8 mouse cellular contexts compared by ENCODE assay signal in the genomic region with DNA sequence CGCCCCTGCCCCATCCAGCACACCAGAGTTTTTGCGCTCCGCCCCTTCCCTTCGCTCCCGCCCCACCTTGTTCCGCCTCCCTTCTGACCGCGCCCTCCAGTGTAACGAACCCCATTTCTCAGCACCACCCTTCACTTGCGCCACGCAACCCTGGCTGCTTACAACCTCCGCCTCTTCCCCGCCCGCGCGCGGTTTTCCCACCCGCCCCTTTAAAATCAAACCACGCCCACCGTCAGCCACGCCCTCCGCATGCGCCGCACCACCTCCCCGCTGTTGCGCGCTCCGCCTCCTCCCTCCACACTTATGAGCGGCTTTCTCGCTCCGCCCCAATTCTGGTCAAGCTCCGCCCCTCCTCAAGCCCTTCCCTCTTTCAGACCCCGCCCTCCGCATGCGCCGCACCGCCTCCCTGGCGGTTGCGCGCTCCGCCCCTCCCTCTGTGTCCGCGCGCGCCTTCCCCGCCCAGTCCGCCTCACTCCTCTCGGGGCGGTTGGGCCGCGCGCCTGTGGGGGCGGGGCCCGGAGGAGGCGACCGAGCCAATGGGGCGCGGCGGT. TPM values are rescaled to one million over a fixed set of nuclear protein-coding genes. Genes with fewer than 3 reads are reported as not detected.
DNase-seq lines count a peak whose midpoint lies in the region; ATAC-seq and TF ChIP-seq lines count a peak whose summit lies in the region.

A gene (plus strand): TSS at position 476 of the 551 bp plus-strand sequence.

- peaks cover 24% of the 10 kb centered on the region for H3K79me3 ChIP-seq in C2C12 (ENCODE audit: low read depth)

- no peaks in the 10 kb centered on the region for H3K27me3 ChIP-seq in C2C12 (ENCODE audit: control insufficient read depth, insufficient read depth, insufficient read length)
- no peaks in the 10 kb centered on the region for H3K27me3 ChIP-seq in erythroblast, embryonic 14.5 days (ENCODE audit: control insufficient read depth)
- H3K27me3 ChIP-seq in heart, embryonic 11.5 days (ENCODE audit: control insufficient read depth, insufficient read depth, low read length) = no peaks in the 10 kb centered on the region
- H3K27me3 ChIP-seq in kidney, embryonic 16.5 days (ENCODE audit: insufficient read depth, low read length) = no peaks in the 10 kb centered on the region
- H3K27me3 ChIP-seq in liver, adult 2 months (ENCODE audit: control insufficient read depth, insufficient read depth, low read length) = no peaks in the 10 kb centered on the region
- no peaks in the 10 kb centered on the region for H3K27me3 ChIP-seq in myocyte (ENCODE audit: control insufficient read depth, insufficient read depth, insufficient read length)
- H3K27me3 ChIP-seq in splenic B cell, adult 2 months (ENCODE audit: control insufficient read depth, insufficient read depth, low read length, poor library complexity, severe bottlenecking) = no peaks in the 10 kb centered on the region

- H3K9ac ChIP-seq in heart, embryonic 11.5 days (ENCODE audit: low read depth, low read length) = peak within 1 kb of the TSS; percentile 84
- H3K9ac ChIP-seq in kidney, embryonic 16.5 days (replicated peaks; ENCODE audit: low read length) = peak within 1 kb of the TSS; percentile 90
- H3K9ac ChIP-seq in liver, adult 2 months (ENCODE audit: low read depth, low read length) = peak within 1 kb of the TSS; percentile 98

- H3K36me3 ChIP-seq in C2C12 (ENCODE audit: control insufficient read depth, insufficient read depth) (peaks cover 4% of the 10 kb centered on the region), myocyte (ENCODE audit: control insufficient read depth, insufficient read depth) (no peaks in the 10 kb centered on the region)
- peaks cover 23% of the 10 kb centered on the region for H3K36me3 ChIP-seq in erythroblast, embryonic 14.5 days (ENCODE audit: control insufficient read depth)
- H3K36me3 ChIP-seq in heart, embryonic 11.5 days (ENCODE audit: control insufficient read depth, insufficient read depth, low read length) = no peaks in the 10 kb centered on the region
- H3K36me3 ChIP-seq in kidney, embryonic 16.5 days (ENCODE audit: insufficient read depth, low read length) = peaks cover 8% of the 10 kb centered on the region; the same call in 1 of the 2 replicates
- no peaks in the 10 kb centered on the region; the same call in 1 of the 2 replicates for H3K36me3 ChIP-seq in liver, adult 2 months (ENCODE audit: control insufficient read depth, insufficient read depth, low read length)
- no peaks in the 10 kb centered on the region for H3K36me3 ChIP-seq in splenic B cell, adult 2 months (ENCODE audit: control insufficient read depth, insufficient read depth, low read length, poor library complexity, severe bottlenecking)

- peak within 1 kb of the TSS; percentile 71 for H3K27ac ChIP-seq in heart, embryonic 11.5 days (ENCODE audit: low read depth, low read length)
- peak within 1 kb of the TSS; percentile 31 for H3K27ac ChIP-seq in kidney, embryonic 16.5 days (ENCODE audit: low read length)
- H3K27ac ChIP-seq in liver, adult 2 months (replicated peaks; ENCODE audit: insufficient read depth, low read depth, low read length) = peak within 1 kb of the TSS; percentile 95

- peak within 1 kb of the TSS; percentile 90 for H3K4me2 ChIP-seq in heart, embryonic 11.5 days
- H3K4me2 ChIP-seq in kidney, embryonic 16.5 days (replicated peaks; ENCODE audit: low read depth, low read length) = peak within 1 kb of the TSS; percentile 77
- H3K4me2 ChIP-seq in myocyte (ENCODE audit: low read depth) = peak within 1 kb of the TSS; percentile 91

- H3K4me1 ChIP-seq in erythroblast, embryonic 14.5 days (ENCODE audit: control insufficient read depth) = peaks cover 40% of the 10 kb centered on the region
- peaks cover 3% of the 10 kb centered on the region; the same call in 1 of the 2 replicates for H3K4me1 ChIP-seq in heart, embryonic 11.5 days (ENCODE audit: control insufficient read depth, insufficient read depth, low read length)
- peaks cover 9% of the 10 kb centered on the region; the same call in 1 of the 2 replicates for H3K4me1 ChIP-seq in kidney, embryonic 16.5 days (ENCODE audit: insufficient read depth, low read length)
- H3K4me1 ChIP-seq in liver, adult 2 months (ENCODE audit: control insufficient read depth, insufficient read depth, low read length) = peaks cover 3% of the 10 kb centered on the region; the same call in 1 of the 2 replicates

- peak within 1 kb of the TSS; percentile 60 for H3K4me3 ChIP-seq in C2C12 (ENCODE audit: insufficient read depth, poor library complexity, severe bottlenecking)
- H3K4me3 ChIP-seq in erythroblast, embryonic 14.5 days (replicated peaks) = peak within 1 kb of the TSS; percentile 93
- peak within 1 kb of the TSS; percentile 90 for H3K4me3 ChIP-seq in heart, embryonic 11.5 days (ENCODE audit: low read depth, low read length)
- H3K4me3 ChIP-seq in kidney, embryonic 16.5 days (ENCODE audit: low read length) = peak within 1 kb of the TSS; percentile 64
- H3K4me3 ChIP-seq in liver, adult 2 months (ENCODE audit: insufficient read depth, low read depth, low read length) = peak within 1 kb of the TSS; percentile 99
- H3K4me3 ChIP-seq in myocyte = peak within 1 kb of the TSS; percentile 46

- TF ChIP-seq CTCF in C2C12 (IDR thresholded peaks at IDR 0.05; ENCODE audit: control insufficient read depth, insufficient read depth, insufficient read length) = no peak
- TF ChIP-seq CTCF in brain, embryonic 14.5 days (IDR thresholded peaks at IDR 0.05; ENCODE audit: borderline replicate concordance, extremely low read depth, insufficient read depth, insufficient read length) = no peak
- TF ChIP-seq CTCF in liver, adult 2 months (IDR thresholded peaks at IDR 0.05; ENCODE audit: low read depth, low read length) = no peak

- H3K9me3 ChIP-seq in erythroblast, embryonic 14.5 days (ENCODE audit: control insufficient read depth, low read length) = no peaks in the 10 kb centered on the region
- H3K9me3 ChIP-seq in heart, embryonic 11.5 days (replicated peaks; ENCODE audit: control insufficient read depth, low read length) = no peaks in the 10 kb centered on the region
- no peaks in the 10 kb centered on the region for H3K9me3 ChIP-seq in kidney, embryonic 16.5 days (ENCODE audit: low read length)

- peaks cover 43% of the 10 kb centered on the region for H3K79me2 ChIP-seq in C2C12 (ENCODE audit: control insufficient read depth, insufficient read depth)
- H3K79me2 ChIP-seq in liver, adult 2 months (ENCODE audit: control insufficient read depth, insufficient read depth, low read length) = peaks cover 11% of the 10 kb centered on the region; the same call in 1 of the 2 replicates
- H3K79me2 ChIP-seq in myocyte (ENCODE audit: control insufficient read depth, insufficient read depth) = peaks cover 39% of the 10 kb centered on the region

- 1% methylated on average over 57 of the region's 59 CpGs for WGBS in heart, embryonic 11.5 days (ENCODE audit: insufficient replicate concordance)
- WGBS in kidney, embryonic 16.5 days = under 1% methylated on average over 36 of the region's 59 CpGs
- WGBS in liver, adult 2 months = under 1% methylated on average over 59 of the region's 59 CpGs

- H3ac ChIP-seq in C2C12 (ENCODE audit: control insufficient read depth, insufficient read length, low read depth) (peak within 1 kb of the TSS; percentile 52), myocyte (ENCODE audit: control insufficient read depth, insufficient read length) (peak within 1 kb of the TSS; percentile 94)

- DNase-seq in brain, embryonic 14.5 days (ENCODE audit: low read depth) = peak; percentile 100
- DNase-seq in liver, adult 2 months (ENCODE audit: extremely low read depth, low read depth, low spot score) = peak; percentile 97
- peak; percentile 100 for DNase-seq in splenic B cell, adult 2 months (ENCODE audit: low read depth, low spot score)

- peak; percentile 97 for ATAC-seq in heart, embryonic 11.5 days (replicated peaks; ENCODE audit: insufficient number of reproducible peaks, low FRiP score, low TSS enrichment)
- peak; percentile 98 for ATAC-seq in kidney, embryonic 16.5 days (ENCODE audit: low FRiP score, low TSS enrichment)

- no peak for TF ChIP-seq POLR2A in brain, embryonic 14.5 days (IDR thresholded peaks at IDR 0.05; ENCODE audit: borderline replicate concordance, extremely low read depth, insufficient read depth, insufficient read length, poor library complexity, severe bottlenecking)
- TF ChIP-seq POLR2A in liver, adult 2 months (IDR thresholded peaks at IDR 0.05; ENCODE audit: extremely low read depth, insufficient read depth, low read length) = no peak
- TF ChIP-seq POLR2A in myocyte (IDR thresholded peaks at IDR 0.05; ENCODE audit: insufficient read length, low read depth) = peak; percentile 3

TF ChIP-seq in C2C12, 6 proteins besides CTCF, POLR2A, EP300 and RAD21:
- TF ChIP-seq MYOD1 (IDR thresholded peaks at IDR 0.05; ENCODE audit: control insufficient read depth, insufficient read length, low read depth) (no peak), MAX (IDR thresholded peaks at IDR 0.05) (peak; percentile 28)

TF ChIP-seq in myocyte, 11 proteins besides CTCF, POLR2A, EP300 and RAD21:
- peak; percentile 3 for TF ChIP-seq E2F4 (IDR thresholded peaks at IDR 0.05; ENCODE audit: insufficient read depth)
- no peak for TF ChIP-seq REST (IDR thresholded peaks at IDR 0.05; ENCODE audit: insufficient read depth, insufficient read length)
TF ChIP-seq in myocyte: peak in this region for 1.

RNA-seq across cellular contexts. Expression of the gene that starts here (rescaled TPM):
- 16.5 TPM for polyA plus RNA-seq in C2C12 (2012; fragmentation: generic; extraction: Trizol)
- 40.5 and 51.2 TPM in 2 replicates for polyA plus RNA-seq in brain, embryonic 14.5 days (2012; rRNA removed)
- polyA plus RNA-seq in erythroblast, embryonic 14.5 days (2012) = 0.92 and 1.9 TPM in 2 replicates
- polyA plus RNA-seq in heart, embryonic 11.5 days (2014; fragmentation: Nextera tagmentation; extraction: Ambion mirVana) = 16.3 and 16.7 TPM in 2 replicates
- polyA plus RNA-seq in kidney, embryonic 16.5 days (2015; fragmentation: Nextera tagmentation; extraction: Ambion mirVana) = 20.4 and 22.3 TPM in 2 replicates
- total RNA-seq in liver, adult 2 months (2014; rRNA removed) = 20.3 and 24.3 TPM in 2 replicates
- polyA plus RNA-seq in liver, adult 2 months (2012; rRNA removed) = 14.4 and 14.6 TPM in 2 replicates
- polyA plus RNA-seq in myocyte (2012; fragmentation: generic; extraction: Trizol) = 13.2 TPM

Comparison
In these comparisons a context has a peak if more than half of its experiments do, and no peak if none do; other contexts are left out.
1. Peak in every context shown above with its lines: DNase-seq, ATAC-seq, H3K4me3 ChIP-seq and H3K27ac ChIP-seq.
2. H3K4me3 ChIP-seq: peak in every context shown above with its lines; median percentile 99 in liver, adult 2 months; 93 in erythroblast, embryonic 14.5 days; 90 in heart, embryonic 11.5 days; 64 in kidney, embryonic 16.5 days; 60 in C2C12; 46 in myocyte.
3. H3K27ac ChIP-seq: peak in every context shown above with its lines; median percentile 95 in liver, adult 2 months; 71 in heart, embryonic 11.5 days; 31 in kidney, embryonic 16.5 days.